Mouse (Mus musculus): ENCODE results near the gene Rpusd3.

DNA sequence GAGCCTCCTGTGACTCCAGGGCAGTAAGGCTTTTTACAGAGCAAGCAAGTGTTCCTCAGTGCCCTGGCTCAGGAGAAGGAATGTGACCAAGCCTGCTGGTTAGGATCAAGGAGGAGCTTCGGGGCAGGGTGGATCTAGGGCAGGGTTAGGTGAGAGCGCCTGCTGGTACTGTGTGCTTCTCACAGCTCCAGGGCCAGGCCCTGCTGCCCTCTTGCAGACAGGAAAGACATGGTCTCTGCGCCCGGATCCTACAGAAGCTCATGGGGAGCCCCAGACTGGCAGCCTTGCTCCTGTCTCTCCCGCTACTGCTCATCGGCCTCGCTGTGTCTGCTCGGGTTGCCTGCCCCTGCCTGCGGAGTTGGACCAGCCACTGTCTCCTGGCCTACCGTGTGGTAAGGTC is 39.5 kb upstream of the Rpusd3 start:
- TF ChIP-seq CTCF (IDR thresholded peaks at IDR 0.05; ENCODE audit: insufficient read depth, low read length) = no peak
- TF ChIP-seq POLR2A (IDR thresholded peaks at IDR 0.05; ENCODE audit: borderline replicate concordance, extremely low read depth, low read depth, low read length) = peak; percentile 70; the same call in 1 of the 2 replicates
